Mouse (Mus musculus): ENCODE results near the gene Sept4. TPM values are rescaled to one million over a fixed set of nuclear protein-coding genes. Genes with fewer than 3 reads are reported as not detected.

Gene Sept4
- total RNA-seq, 2 experiments from 2014 or later = 59.0 to 78.8 TPM

DNA sequence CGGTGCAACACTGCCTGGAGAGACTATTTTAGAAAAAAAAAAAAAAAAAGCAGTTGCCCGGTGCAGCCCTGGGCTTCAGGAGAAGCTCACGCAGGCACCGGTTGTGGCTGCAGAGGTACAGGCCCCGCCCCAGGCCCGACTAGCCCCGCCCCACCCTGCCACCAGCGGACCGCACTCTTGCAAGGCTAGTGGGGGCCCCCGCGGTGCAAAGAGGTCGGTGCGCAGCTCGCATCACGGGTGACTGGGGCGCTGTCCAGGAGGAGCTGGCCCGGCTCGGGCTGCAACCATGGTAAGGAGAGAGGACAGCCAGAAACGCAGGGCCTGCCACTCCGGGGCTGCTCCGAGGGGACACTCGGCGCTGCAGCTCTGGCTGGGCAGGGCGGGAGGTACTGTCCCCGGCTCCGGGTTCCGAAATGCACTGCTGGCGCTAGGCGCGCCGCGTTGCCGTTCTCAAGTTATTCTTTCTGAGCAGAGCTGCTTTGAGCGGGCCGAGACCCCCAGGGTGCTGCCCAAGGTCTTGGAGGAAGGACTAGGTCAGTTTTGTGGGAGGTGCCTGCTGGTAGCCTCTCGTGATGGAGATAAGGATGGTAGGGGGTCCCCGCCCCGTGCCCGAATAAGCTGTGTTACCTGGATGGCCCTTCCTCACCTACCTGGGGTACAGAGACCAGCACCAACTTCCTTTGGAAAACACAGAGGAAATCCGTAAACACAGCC is 9.7 kb downstream of the Sept4 start:
- DNase-seq (ENCODE audit: low spot score in 2 of 2) = peak; percentile 54 to 63

DNA sequence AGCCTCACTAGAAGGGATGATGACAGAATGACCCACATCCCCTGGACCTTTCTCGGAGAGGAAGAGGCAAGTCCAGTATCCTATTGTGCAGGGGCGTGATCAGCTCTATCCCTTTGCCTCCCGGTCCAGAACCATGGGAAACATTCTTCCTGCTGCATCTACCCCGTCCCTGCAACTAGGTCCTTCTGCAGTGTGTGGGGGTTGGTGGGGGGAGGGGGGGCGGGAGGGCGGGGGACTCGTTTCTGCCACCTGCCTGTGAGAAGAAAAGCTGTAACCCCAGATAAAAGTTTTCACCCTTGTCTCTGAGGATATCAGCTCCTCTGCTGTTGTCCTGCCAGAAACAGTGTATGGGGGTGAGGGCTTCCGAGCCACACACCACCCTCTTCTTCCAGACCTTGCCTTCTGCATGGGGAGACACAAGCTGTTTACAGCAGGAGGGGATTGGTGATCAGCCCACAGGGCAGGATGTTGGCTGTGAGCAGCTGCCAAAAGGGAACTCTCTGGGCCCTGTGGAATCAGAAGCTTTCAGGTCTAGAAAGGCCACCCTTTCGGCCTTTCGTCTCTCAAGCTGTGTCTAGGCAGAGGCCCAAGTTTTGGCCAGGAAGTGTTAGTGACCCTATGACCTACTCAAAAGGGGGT is 10.4 kb downstream of the Sept4 start:
- no peak for DNase-seq (ENCODE audit: low spot score in 2 of 2)

DNA sequence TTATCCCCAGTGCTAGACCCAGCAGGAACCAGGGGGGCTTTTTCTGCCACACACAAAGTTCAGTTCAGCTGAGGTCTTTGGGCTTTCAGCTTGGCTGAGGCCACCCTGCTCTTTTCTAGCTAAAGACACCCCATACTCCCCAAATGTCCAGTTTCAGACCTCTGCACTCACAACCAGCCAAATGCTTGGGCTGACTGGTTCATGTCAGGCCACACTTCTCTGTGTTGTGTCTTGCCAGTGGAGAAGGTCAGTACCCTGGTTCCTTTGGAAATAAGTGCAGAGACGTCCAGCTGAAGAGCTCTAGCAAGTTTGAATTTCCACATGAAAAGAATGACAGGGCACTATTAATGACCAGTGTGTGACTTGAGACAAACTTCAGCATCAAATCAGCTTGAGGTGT is 11.0 kb downstream of the Sept4 start:
- no peak for DNase-seq (ENCODE audit: low spot score in 2 of 2)

DNA sequence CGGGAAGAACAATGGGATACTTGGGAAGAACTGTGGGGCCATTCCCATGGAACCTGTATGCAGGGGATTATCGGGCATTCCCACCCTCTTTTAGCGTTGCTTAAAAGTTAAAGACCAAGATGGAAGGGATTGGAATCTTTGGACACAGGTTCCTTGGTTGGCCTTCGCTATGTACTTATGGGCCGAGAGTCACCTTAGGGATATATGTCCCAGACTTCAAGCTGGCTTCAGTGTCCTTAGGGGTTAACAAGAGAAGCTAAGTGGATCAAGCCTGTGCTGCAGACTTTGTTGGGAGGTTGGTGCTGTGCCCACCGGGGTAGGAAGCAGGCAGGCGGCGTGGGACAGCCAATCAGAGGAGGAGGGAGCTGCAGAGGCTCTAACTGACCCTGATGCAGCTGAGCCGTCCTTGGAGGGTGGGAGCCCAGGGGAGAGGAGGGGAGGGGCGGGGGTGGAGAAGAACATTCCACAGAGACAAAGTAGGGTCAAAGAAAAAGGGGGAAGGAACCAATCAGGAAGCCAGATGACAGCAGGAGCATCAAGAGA is 11.9 kb downstream of the Sept4 start:
- no peak for DNase-seq (ENCODE audit: low spot score in 2 of 2)

DNA sequence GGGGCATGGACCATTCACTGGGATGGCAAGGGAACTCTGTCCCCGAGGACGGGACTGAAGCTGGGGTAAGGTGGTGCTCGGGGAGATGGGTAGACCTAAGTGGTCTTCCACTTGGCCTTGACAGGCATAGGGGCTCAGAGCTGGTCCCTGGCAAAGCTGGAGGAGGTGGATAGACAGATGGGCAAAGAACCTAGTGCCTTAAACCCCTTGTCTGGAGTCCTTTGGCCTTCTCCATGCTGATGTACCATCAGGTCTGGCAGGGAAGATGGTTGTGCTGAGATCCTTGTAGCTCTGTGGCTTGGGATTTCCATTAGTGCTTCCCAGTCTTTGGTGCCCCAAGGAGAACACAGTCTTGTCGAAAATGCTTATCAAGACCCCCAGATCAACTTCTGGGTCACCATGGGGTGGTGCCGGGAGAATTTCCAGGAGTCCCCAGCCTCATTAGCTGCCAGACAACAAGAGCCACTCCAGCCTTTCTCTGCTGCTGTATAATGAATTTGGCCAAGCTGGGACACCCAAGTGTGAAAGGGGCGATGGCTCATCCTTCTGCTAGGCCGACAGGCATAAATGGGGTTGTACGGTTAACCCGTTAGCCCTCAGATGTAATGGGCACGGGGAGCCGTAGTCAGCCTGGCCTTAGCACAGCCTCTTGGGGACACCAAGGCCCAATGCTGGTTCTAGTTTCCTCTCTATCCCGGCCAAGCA is 12.6 kb downstream of the Sept4 start:
- DNase-seq (ENCODE audit: low spot score in 2 of 2) = no peak

DNA sequence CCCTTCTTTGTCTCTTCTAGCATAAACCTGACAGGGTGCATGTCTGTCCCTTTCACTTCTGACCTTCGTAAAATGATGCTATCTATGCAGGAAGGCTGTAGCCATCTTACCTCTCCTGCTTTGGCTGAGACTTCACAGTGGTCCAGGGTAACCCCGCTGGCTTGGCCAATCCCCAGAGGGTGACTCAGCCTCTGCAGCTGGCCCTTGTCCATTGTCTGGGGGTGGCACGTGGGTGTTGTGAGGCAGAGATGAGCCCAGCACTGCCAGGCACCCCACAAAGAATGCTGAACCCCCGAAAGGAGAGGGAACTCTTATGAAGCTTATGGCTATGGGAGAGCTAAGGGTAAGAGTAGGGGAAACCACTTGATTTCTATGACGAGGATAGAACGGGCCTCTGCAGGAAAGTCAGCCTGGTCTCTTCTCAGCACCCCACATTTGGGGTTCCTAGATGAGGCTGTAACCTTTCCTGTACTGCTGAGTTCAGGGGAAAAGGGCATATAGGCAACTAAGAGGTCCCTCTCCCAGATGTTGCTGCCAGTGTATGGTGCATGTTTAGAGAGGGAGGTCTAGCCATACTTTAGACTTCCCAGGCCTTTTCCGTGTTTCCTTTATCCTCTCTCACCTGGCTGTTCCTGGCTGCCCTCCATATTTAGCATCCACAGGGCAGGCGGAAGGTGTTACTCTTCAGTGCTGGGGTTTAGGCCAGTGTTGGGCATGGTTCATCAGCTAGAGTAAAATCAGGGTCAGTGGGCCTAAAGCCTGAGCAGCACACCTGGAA is 13.4 kb downstream of the Sept4 start:
- DNase-seq (ENCODE audit: low spot score in 2 of 2) = no peak

DNA sequence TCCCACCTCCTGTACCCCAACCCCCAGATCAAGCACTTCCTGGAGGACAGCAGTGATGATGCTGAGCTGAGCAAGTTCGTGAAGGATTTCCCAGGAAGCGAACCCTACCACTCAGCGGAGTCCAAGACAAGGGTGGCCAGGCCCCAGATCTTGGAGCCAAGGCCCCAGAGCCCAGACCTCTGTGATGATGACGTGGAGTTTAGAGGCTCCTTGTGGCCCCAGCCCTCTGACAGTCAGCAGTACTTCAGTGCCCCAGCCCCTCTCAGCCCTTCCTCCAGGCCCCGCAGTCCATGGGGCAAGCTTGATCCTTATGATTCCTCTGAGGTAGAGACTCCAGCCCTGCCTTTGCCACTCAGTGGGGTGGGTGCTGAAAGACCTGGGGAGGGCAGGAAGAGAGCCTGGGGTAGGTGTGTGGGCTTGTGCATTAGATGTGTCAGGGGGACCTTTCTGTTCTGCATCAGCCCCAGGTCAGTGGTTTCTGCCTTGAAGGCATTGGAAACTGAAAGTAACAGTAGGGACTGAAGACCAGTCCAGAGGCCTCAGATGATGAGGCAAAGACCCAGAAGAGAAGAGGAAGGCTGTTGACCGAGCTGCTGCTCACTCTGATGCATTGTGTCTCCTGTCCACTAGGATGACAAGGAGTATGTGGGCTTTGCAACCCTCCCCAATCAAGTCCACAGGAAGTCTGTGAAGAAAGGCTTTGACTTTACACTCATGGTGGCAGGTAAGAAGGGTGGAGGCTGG is 14.8 kb downstream of the Sept4 start:
- no peak for DNase-seq (ENCODE audit: low spot score in 2 of 2)

DNA sequence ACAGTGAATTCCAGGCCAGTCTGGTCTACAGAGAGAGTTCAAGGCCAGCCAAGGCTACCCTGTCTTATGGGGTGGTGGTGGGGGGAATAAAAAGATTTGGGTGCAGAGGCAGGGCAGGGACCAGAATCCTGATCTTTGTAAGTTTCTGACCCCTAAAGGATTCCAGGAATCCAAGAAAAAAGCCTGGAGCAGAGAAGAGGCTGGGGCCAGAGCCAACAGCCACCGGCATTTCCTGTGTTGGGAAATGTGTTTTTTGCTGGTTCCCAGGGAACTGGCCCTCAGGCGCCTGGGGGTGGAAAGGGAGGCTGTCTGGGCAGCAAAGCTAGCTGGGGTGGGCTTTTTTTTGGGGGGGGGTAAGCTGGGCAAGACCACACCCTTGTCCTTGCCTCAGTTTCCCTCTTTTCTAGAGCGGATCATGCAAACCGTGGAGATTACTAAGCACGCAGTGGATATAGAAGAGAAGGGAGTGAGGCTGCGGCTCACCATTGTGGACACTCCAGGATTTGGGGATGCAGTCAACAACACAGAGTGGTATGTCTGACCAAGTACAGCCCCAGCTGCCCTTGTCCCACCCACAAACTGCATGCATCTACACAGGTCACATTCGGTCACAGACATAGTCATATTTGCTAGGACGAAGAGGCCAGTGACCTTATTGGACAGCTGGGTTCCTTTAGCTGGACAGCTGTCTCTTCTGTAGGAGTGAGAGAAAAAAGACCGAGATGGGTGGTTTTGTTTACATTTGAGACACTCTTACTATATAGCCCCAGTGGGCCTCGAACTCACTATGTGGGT is 16.2 kb downstream of the Sept4 start:
- DNase-seq (ENCODE audit: low spot score in 2 of 2) = peak in 1 of 2 experiments; percentile 40

DNA sequence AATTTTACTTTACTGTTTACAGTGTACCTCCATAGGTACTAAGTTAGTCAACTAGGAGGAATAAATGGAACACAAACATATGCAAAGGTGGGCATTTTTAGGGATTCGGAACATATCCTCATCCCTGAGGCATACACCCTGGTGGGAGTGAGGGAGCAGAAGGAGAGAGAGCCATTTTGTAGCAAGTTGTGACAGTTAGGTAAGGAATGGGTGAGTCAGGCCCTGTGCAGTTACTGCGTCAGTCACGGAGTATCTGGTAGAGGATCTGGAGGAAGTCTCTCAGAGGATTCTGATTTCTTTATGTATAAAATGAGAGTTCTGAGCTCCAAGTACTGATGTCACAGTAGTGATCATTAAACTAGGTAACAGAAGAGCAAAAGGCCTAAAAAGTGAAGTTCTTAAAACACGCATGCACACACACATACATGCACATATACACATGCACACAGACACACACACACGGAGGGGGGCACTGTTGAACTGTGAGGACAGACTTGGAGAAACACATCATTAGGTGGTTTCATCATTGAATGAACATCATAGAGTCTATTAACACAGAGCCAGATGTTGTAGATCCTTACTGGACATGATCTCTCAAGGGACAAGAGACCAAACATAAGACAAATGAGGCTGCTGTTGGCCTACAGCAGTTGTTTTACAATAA is 18.6 kb downstream of the Sept4 start:
- no peak for DNase-seq (ENCODE audit: low spot score in 2 of 2)

DNA sequence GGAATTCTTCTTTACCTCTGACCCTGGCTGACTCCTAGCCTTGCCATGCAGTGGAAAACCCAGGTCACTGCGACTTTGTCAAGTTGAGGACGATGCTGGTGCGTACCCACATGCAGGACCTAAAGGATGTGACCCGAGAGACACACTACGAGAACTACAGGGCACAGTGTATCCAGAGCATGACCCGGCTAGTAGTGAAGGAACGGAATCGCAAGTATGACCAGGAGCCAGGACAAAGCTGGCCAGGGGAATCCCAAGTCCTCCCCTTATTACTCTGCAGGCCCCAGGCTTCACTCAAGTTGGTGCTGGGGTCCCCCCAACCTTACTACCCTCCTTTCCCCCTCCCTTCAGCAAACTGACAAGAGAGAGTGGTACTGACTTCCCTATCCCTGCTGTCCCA is 20.9 kb downstream of the Sept4 start:
- no peak for DNase-seq (ENCODE audit: low spot score in 2 of 2)

DNA sequence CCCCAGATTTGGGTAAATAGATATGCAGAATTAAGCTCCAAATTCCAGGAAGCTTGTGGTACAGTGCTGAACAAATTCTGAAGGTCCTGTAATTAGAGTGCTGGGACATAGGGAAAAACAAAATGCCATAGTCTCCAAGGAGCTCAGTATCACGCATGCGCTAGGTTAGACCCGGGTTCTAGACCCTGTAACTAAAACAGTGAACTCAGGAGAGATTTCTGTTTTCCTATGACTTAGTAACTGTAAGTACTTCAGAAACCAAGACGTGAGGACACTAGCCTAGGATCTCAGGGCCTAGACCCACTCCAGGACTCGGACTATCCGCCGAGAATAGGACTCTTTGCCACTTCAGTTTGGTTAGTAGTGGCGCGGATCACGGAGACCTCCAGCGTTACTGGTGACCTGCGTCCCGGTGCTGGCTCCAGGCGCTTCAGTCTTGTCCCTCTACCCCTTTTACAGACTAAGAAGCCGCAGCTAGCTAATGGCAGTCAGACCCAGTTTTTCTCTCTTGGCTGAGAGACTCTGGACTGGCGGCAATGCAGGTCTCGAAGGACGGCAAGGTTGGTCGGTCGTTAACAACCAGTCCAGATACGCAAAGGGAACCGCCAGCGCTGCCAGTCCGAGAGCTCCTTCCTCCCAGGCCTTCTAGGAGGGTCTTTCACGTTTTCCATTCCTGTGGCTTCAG is 22.3 kb downstream of the Sept4 start:
- peak in 1 of 2 experiments; percentile 41 for DNase-seq (ENCODE audit: low spot score in 2 of 2)

DNA sequence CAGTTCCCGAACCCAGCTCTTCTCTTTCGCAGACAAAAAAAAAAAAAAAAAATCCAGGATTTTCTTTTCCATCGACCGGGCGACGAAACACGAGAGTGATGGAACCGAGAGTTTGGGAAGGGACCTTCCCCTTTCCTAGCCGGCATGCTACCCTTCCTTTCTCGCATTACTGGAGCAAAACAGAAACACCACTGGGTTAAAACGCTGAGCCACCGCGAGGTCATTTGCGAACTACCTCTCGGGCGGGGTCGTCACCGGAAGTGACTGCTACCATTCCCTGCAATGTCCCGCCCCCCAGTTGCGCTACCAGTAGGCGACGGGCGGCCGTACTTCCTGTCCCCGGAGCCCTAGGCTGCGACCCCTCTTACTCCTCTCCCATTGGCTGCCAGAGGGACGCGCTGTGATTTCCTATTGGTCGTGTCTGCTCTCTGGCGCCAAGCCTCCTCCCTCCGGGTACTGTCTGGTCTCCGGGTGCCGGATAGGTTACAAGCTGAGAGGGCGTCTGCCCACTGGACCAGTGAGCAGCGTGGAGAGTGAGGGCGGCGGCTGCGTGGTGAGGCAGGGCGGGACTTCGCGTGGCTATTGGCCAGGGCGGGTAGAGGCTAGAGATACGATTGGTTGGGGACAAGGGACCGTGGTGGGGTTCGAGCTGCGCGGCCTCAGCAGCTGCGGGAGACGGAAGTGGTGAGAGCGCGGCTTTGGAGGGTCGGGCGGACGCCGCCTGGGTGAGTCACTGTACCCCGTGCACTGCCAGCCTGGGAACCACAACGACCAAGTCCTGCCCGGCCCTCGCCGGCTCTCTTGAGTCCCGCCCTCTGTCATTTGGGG is 23.0 kb downstream of the Sept4 start, which contains the start of gene Mtmr4:
TSS of gene Mtmr4 (plus strand) at position 637 of the 828 bp plus-strand sequence.
- DNase-seq (ENCODE audit: low spot score in 2 of 2) = peak; percentile 95 to 99

DNA sequence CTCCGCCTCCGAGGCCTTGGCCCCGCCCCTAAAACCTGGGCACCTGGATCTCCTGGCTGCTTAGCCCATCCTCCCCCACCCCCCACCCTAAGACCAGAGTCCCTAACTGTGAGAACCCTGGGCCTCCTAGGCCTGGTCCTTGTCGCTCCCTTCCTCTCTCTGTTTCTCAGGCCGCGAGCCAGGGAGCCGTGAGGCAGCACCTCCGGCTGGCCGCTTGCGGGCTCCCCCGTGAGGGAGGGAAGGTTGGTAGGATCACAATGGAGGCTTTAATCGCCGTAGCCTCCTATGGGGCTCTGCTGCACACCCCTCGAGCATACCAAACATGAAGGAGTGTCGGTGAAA is 23.6 kb downstream of the Sept4 start:
- no peak for DNase-seq (ENCODE audit: low spot score in 2 of 2)

DNA sequence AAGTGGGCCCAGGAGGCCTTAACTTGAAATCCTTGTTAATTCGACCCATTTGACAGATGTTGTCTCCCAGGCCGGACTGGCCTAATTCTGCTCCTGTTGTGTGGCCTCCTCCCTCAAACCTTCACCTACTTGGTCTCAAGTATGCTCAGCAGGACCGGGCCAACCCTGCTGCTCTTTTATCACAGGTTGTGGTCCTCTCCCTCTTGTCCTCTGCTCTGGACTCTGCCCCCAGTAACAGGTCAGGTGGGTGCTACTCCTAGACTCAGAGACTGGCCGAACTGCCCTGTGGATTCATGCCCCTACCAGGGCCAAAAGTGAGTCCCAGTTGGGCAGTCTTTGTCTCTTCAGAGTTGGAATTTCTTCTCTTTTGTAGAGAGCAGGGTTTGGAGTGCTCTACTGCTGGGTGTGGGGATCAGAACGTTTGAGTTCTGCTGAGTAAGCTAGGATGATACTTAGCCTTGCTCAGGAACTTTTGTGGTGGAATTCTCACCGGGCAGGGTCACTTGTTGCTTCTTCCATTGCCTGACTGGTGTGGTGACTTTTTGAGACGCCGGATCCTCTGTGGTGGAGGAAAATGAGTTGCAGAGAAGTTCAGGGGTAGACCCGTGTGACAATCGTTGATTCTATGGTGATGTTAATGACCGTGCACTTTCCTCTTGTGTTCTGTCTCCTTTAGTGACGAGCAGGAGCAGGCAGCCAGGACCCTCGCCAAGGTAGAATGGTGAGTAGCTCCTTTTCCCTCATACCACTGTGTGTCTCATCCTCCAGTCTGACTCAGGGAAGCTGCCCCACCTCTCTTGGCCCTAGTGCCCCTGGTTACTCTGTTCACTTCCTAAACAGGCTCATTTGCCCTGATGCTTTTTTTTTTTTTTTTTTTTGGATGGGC is 24.3 kb downstream of the Sept4 start:
- no peak for DNase-seq (ENCODE audit: low spot score in 2 of 2)

DNA sequence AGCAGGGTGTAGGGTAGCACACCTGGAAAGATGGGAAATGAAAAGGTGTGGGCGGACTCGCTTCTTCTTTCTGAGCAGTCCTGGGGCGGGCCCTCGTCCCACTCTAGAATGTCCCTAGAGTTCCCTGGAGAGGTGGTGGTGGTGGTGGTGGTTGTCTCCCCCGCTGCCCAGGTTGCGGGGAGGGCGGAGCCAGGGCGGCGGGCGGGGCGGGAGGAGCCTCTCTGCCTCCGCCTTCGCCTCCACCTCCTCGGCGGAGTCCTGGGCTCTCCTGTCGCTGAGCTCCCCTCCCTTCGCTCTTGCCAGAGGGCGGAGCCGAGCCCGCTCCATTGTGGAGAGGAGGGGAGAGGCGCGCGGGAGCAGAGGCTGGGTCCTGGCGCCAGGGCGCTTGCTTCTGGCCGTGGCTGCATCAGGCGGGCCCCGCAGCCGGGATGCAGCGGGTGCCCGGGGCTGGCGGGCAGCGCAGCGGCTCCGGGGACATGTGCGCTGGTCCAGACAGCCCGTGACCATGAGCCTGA is 26.7 kb downstream of the Sept4 start:
- DNase-seq (ENCODE audit: low spot score in 2 of 2) = peak; percentile 60 to 82

DNA sequence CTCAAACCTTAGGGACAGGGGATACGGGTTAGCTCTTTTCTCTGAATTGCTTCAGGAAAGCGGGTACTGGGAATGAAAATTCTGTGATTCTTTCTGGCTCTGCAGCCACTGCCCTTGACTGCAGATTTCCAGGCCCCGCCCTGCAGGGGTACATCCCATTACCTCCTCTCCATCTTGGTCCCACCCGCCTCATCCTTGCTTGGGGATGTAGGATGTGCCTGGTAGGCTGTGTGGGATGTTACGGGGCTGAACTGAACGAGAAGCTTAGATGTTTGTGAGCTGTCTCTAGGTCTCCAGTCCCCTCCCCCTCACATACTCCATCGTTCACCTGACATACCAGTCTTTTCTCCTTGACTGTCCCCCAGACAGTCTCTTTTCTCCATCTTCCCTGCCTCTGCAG is 27.3 kb downstream of the Sept4 start:
- DNase-seq (ENCODE audit: low spot score in 2 of 2) = no peak

Data from gastrocnemius, postnatal 4 days (tissue).